Mouse (Mus musculus) stomach, adult 2 months (tissue): ENCODE measurements around the gene Cd101. TPM values are rescaled to one million over a fixed set of nuclear protein-coding genes. Genes with fewer than 3 reads are reported as not detected.

Source experiments
- polyA plus RNA-seq: library from polyadenylated mRNA; depleted of rRNA; stranded (reverse); fragments of >200 nt; gene quantifications from 2 replicates; pipeline ENCODE4 v1.2.3, GENCODE M21; 2012; rRNA removed

The Cd101 gene
- polyA plus RNA-seq = 0.13 and 0.19 TPM in 2 replicates

DNA sequence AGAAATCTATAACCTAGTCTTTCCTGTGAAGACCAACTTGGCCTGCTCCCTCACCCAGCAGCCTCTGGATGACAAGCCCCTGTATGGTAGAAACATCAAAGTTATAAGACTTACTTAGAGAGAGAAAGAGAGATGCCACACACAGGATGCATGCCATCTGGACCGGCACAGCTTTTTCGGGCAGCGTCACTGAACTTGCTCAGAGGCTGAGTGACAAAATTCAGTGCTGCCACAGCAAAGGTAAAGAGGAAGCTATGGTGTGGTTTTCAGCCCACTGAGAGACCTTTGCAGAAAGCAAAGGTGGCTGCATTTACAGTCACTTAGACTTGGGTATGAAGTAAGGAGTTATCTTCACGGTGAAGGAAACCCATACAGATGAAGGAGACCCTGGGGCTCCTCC is at the start of gene Cd101:
Gene Cd101, minus strand, starts transcription at position 218 of the 400 bp plus-strand sequence.

DNA sequence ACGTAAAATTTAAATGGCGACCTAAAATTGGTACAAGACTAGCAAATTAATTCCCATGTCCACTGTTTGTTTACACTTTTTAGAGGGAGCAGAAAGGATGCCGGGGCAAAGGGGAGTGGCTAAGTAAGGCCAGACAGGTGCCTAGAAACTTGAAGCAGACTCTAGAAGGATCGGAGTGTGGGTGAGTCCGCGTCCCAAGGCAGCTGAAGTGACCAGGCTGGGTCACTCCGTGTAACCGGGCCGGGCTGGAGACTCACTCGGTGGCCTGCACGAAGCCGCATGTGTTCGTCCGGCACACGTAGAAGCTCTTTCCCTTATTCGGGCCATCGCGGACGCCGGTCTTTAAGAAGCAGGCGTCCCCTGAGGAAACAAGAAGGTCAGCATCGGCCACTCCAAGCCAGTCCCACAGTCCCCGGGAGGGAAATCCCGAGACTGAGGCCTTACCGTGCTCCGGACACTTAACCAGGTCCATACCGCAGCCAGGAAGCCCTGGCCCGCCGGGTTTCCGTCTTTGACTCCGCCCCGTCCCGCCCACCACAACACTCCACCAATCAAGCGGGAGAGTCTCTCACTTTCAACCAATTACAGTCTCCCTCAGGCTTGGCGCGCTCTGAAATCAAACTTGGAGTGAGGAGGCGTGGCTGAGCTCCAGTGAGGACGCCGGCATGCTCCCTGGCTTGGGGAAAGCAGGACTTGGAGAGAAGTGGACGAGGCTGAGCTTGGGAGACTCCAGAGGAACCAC is 60.0 kb downstream of the Cd101 start, which contains the start of gene Ttf2:
Gene Ttf2, minus strand, starts transcription at position 488 of the 742 bp plus-strand sequence.

Other genes with a start within 250 kb of the Cd101 start
- 0.19 and 0.36 TPM in 2 replicates for gene Vtcn1, start 204.1 kb downstream of the Cd101 start, polyA plus RNA-seq
- gene Trim45, start 107.4 kb downstream of the Cd101 start, polyA plus RNA-seq = 0.89 and 1.1 TPM in 2 replicates
- gene Ttf2, start 59.9 kb downstream of the Cd101 start, polyA plus RNA-seq = 0.81 and 0.92 TPM in 2 replicates
- gene Ptgfrn, start 80.7 kb upstream of the Cd101 start, polyA plus RNA-seq = 12.3 and 14.8 TPM in 2 replicates